Mouse (Mus musculus): Measurements from ENCODE around the gene Tcte1.

GRCm38 (mm10) chr17:45544873-45545277 is 21.6 kb downstream of the Tcte1 start:
- no peak for TF ChIP-seq CTCF (IDR thresholded peaks at IDR 0.05; ENCODE audit: control insufficient read depth, insufficient read depth, low read length)
- no peak for TF ChIP-seq POLR2A (IDR thresholded peaks at IDR 0.05; ENCODE audit: borderline replicate concordance, control insufficient read depth, low read depth, low read length)

Data from bone marrow, adult 2 months (tissue).